Mouse (Mus musculus) CD4-positive naive resting alpha-beta T cell, adult 57 days (primary cell): ENCODE data around the gene Kcnab1. TPM values are rescaled to one million over a fixed set of nuclear protein-coding genes. Genes with fewer than 3 reads are reported as not detected.

Experiments
- total RNA-seq: library from RNA; stranded (reverse); gene quantifications from one replicate; pipeline ENCODE4 v1.2.4, GENCODE M21; 2023

Gene Kcnab1
- 0.41 TPM for total RNA-seq

GRCm38 (mm10) chr3:65108945-65109921 lies at the start of gene Kcnab1:
Gene Kcnab1, plus strand, starts transcription at chr3:65109384.

GRCm38 (mm10) chr3:65392421-65392817 lies 283.2 kb downstream of the Kcnab1 start, which contains the start of gene Ssr3:
Gene Ssr3, minus strand, starts transcription at chr3:65392623.

